Mouse (Mus musculus) layer of hippocampus, adult 2 months (tissue): ENCODE data around the gene Nyap2. TPM values are rescaled to one million over a fixed set of nuclear protein-coding genes. Genes with fewer than 3 reads are reported as not detected.
"Not testable (repeated sequence)": the region's sequence is repeated elsewhere in the genome, so short reads cannot be mapped to it uniquely, and the experiment has no call there.

Experiments
- DNase-seq, 2 experiments: peaks; one replicate each; pipeline ENCODE4 v3.0.0; 2022; ENCODE audit warnings: low spot score in 2 of 2
- H3K27ac ChIP-seq: fragments of 200-600 bp; 2 replicates; pipeline ENCODE4 v1.8.1; 2022
- H3K4me3 ChIP-seq: fragments of 200-600 bp; 2 replicates; pipeline ENCODE4 v1.8.1; 2022; ENCODE audit warnings: mild to moderate bottlenecking
- CTCF ChIP-seq: fragments of 200-600 bp; conservative IDR thresholded peaks from 2 replicates; pipeline ENCODE4 v1.8.1; 2022; ENCODE audit warnings: antibody characterized with exemption, mild to moderate bottlenecking, moderate library complexity
- total RNA-seq, 2 experiments: library from RNA; stranded (reverse); gene quantifications; 2 replicates each; pipeline ENCODE4 v1.2.3; 2021

Gene Nyap2
- total RNA-seq, 2 experiments from 2014 or later: 20.1 TPM

DNA sequence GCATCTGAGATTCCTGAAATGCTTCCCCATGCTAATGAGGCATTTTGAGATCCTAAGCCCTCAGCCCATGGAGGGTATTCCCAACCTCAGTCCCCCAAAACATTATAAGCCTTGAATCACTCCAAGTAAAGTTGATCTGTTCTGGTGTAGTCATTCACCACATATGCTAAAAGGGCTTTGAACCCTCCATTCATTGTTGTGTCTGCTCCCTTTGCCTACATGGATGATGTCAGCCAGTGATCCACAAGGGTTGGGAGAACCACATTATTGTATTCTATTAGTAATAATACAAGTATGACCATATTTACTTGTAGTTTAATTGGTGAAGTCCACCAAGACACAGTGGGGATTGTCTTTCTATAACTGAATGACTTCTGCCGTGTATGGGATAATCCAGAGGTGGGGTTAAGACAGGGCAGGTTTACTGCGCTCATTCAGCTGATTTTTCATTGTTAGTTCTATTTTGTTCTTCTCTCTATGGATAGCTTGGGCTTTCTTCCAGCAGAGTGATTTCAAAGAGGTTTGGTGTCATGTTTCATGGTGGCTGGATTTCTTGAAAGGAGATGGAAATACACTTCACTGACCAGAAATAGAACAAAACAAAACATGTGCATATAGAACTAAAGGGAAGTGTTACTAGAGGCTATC lies 155.1 kb downstream of the Nyap2 start:
- DNase-seq: no peak
- no peak overlapping the region for H3K27ac ChIP-seq
- no peak overlapping the region for H3K4me3 ChIP-seq
- TF ChIP-seq CTCF: no peak

DNA sequence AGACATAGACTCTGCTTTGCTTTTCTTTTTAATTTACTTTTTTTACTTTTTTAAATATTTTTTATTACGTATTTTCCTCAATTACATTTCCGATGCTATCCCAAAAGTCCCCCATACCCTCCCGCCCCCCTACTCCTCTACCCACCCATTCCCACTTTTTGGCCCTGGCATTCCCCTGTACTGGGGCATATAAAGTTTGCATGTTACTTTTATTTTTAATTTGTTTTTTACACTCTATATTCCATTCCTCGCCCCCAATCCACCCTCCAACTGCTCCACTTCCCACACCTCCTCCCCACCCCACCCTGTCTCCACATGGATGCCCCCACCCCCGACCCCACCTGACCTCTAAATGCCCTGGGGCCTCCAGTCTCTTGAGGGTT lies 155.6 kb downstream of the Nyap2 start:
- not testable (repeated sequence) for H3K27ac ChIP-seq, DNase-seq, H3K4me3 ChIP-seq

- no peak overlapping the region for H3K27ac ChIP-seq
- TF ChIP-seq CTCF: no peak
- DNase-seq: no peak
- H3K4me3 ChIP-seq: no peak overlapping the region
These were observed 171.9 kb downstream of the Nyap2 start for GRCm38 (mm10) chr1:81248447-81249205.

- TF ChIP-seq CTCF: no peak
- DNase-seq: no peak
- Histone ChIP-seq H3K27ac (no peak overlapping the region), H3K4me3 (no peak overlapping the region)
These were observed 173.3 kb downstream of the Nyap2 start for GRCm38 (mm10) chr1:81250068-81250467.

- no peak overlapping the region for H3K27ac ChIP-seq
- H3K4me3 ChIP-seq: no peak overlapping the region
- DNase-seq: no peak
- no peak for TF ChIP-seq CTCF
These were observed 189.7 kb downstream of the Nyap2 start for GRCm38 (mm10) chr1:81266441-81266840.

- DNase-seq: peak in 1 of 2 experiments; percentile 6
- TF ChIP-seq CTCF: no peak
- H3K27ac ChIP-seq: no peak overlapping the region
- no peak overlapping the region for H3K4me3 ChIP-seq
These were observed 204.2 kb downstream of the Nyap2 start for GRCm38 (mm10) chr1:81280978-81281377.

DNA sequence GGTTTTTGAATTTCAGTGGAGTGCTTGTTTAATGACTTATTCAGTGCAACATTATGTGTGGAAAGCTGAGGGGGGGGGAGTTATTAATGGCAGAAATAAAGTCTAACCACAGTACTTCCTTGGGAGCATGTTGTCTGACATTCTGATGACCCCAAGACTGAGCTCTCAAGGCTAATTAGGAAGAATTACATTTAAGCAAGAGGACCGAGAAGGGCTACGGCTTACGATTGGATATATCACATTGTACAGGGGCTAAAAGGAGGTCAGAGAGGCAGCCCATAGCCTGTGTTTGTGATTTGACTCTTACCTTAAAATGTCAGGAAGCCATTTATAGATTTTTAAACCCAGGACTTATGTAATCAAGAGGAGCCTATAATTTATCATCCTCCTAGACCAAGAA lies 208.9 kb downstream of the Nyap2 start:
- no peak overlapping the region for H3K4me3 ChIP-seq
- H3K27ac ChIP-seq: no peak overlapping the region
- no peak for TF ChIP-seq CTCF
- DNase-seq: no peak

DNA sequence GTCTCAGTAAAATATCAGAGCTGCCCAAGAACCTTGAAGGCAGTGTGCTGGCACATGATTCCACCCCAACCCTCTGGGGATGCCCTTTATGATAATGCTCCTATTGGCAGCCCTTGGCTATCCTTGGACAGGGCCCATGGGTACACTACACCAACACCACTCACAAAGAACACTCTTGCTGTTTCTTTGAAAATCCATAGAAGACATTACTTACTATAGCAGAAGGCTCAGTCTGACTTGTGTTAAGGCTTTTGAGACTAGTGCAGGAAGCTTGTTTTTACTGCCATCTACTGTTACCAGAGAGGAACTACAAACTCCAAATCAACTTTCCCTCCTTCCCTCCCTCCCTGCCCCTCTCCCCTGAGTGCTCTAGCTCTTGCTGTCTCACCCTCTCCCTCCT lies 210.3 kb downstream of the Nyap2 start:
- TF ChIP-seq CTCF: peak; percentile 94
- Histone ChIP-seq H3K4me3 (no peak overlapping the region), H3K27ac (no peak overlapping the region)
- peak in 1 of 2 experiments; percentile 24 for DNase-seq

- Histone ChIP-seq H3K4me3 (no peak overlapping the region), H3K27ac (no peak overlapping the region)
- TF ChIP-seq CTCF: peak; percentile 72
- peak in 1 of 2 experiments; percentile 21 for DNase-seq
These were observed 224.0 kb downstream of the Nyap2 start for GRCm38 (mm10) chr1:81300735-81301134.

DNA sequence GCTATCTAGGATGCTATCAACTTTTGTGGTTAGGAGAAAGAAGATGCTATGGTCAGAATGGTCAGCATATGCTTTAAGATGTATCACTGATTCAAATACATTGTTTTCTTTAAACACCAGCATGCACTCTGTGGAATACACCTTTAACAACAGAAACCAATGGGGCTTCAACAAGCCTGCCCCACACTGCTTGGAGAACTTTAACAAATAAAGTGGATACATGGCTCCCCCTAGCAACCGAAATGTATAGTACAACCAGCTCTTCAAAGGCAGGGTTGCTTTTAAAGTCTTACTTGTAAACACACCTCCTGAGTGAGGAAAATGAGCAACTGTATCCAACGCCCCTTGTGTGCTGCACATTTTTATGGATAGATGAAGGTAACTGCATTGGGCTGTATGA lies 224.9 kb downstream of the Nyap2 start:
- TF ChIP-seq CTCF: peak; percentile 83
- H3K4me3 ChIP-seq: no peak overlapping the region

GRCm38 (mm10) chr1:81303389-81303788 lies 226.6 kb downstream of the Nyap2 start:
- no peak overlapping the region for H3K4me3 ChIP-seq
- H3K27ac ChIP-seq: no peak overlapping the region
- no peak for DNase-seq
- TF ChIP-seq CTCF: peak; percentile 63

More for the DNA sequence above, 224.9 kb downstream of the Nyap2 start:
- peak; percentile 45 to 72 for DNase-seq
- H3K27ac ChIP-seq: no peak overlapping the region

- no peak overlapping the region for H3K27ac ChIP-seq
- TF ChIP-seq CTCF: peak; percentile 66
- no peak for DNase-seq
- H3K4me3 ChIP-seq: no peak overlapping the region
These were observed 230.7 kb downstream of the Nyap2 start for GRCm38 (mm10) chr1:81307407-81307806.

- H3K27ac ChIP-seq: no peak overlapping the region
- H3K4me3 ChIP-seq: no peak overlapping the region
- 0 out of 2 replicates have a peak, but pooled peaks have one; percentile 22 for TF ChIP-seq CTCF
- DNase-seq: no peak
These were observed 231.2 kb downstream of the Nyap2 start for GRCm38 (mm10) chr1:81307934-81308333.

GRCm38 (mm10) chr1:81310087-81310626 lies 233.4 kb downstream of the Nyap2 start:
- TF ChIP-seq CTCF: peak; percentile 79
- Histone ChIP-seq H3K27ac (no peak overlapping the region), H3K4me3 (no peak overlapping the region)
- peak; percentile 61 to 80 for DNase-seq
